Mouse (Mus musculus): ENCODE data around the gene Gm10985. TPM values are rescaled to one million over a fixed set of nuclear protein-coding genes. Genes with fewer than 3 reads are reported as not detected.
A peak's percentile ranks its signal among the peaks of the same experiment; 100 is the strongest.

Gm10985 gene
- not detected in 2 replicates for polyA plus RNA-seq (2012; rRNA removed)

GRCm38 (mm10) chr3:53844786-53845185 lies at the start of gene Gm10985:
Gene Gm10985, plus strand, starts transcription at chr3:53845086.
- no peak for DNase-seq (ENCODE audit: low read depth)

- no peak for DNase-seq (ENCODE audit: low read depth)
These were observed 48.0 kb upstream of the Gm10985 start for GRCm38 (mm10) chr3:53796933-53797332.

GRCm38 (mm10) chr3:53799671-53800070 lies 45.2 kb upstream of the Gm10985 start:
- DNase-seq (ENCODE audit: low read depth) = no peak

GRCm38 (mm10) chr3:53813421-53813977 lies 31.4 kb upstream of the Gm10985 start:
- DNase-seq (ENCODE audit: low read depth) = no peak

GRCm38 (mm10) chr3:53834238-53834637 lies 10.6 kb upstream of the Gm10985 start:
- no peak for DNase-seq (ENCODE audit: low read depth)

- no peak for DNase-seq (ENCODE audit: low read depth)
These were observed 1.5 kb downstream of the Gm10985 start for GRCm38 (mm10) chr3:53846206-53846928.

- no peak for DNase-seq (ENCODE audit: low read depth)
These were observed 2.8 kb downstream of the Gm10985 start for GRCm38 (mm10) chr3:53847726-53848125.

GRCm38 (mm10) chr3:53848262-53848661 lies 3.4 kb downstream of the Gm10985 start:
- DNase-seq (ENCODE audit: low read depth) = no peak

- no peak for DNase-seq (ENCODE audit: low read depth)
These were observed 9.4 kb downstream of the Gm10985 start for GRCm38 (mm10) chr3:53854261-53854660.

- no peak for DNase-seq (ENCODE audit: low read depth)
These were observed 9.9 kb downstream of the Gm10985 start for GRCm38 (mm10) chr3:53854831-53855230.

- peak; percentile 56 for DNase-seq (ENCODE audit: low read depth)
These were observed 18.7 kb downstream of the Gm10985 start, which contains the start of gene Ufm1 for GRCm38 (mm10) chr3:53863383-53864220. Gene Ufm1, minus strand, starts transcription at chr3:53863830.

- DNase-seq (ENCODE audit: low read depth) = peak; percentile 71
These were observed 23.3 kb downstream of the Gm10985 start for GRCm38 (mm10) chr3:53868212-53868611.

- DNase-seq (ENCODE audit: low read depth) = no peak
These were observed 24.4 kb downstream of the Gm10985 start for GRCm38 (mm10) chr3:53869263-53869662.

GRCm38 (mm10) chr3:53870482-53870881 lies 25.6 kb downstream of the Gm10985 start:
- no peak for DNase-seq (ENCODE audit: low read depth)

GRCm38 (mm10) chr3:53871596-53871995 lies 26.7 kb downstream of the Gm10985 start:
- DNase-seq (ENCODE audit: low read depth) = no peak

- no peak for DNase-seq (ENCODE audit: low read depth)
These were observed 46.0 kb downstream of the Gm10985 start for GRCm38 (mm10) chr3:53890619-53891540.

Other genes starting within 250 kb of the Gm10985 start
- 3.0 and 3.3 TPM in 2 replicates for gene Frem2, start 187.7 kb upstream of the Gm10985 start, polyA plus RNA-seq (2012; rRNA removed)
- gene Ufm1, start 18.7 kb downstream of the Gm10985 start, polyA plus RNA-seq (2012; rRNA removed) = 24.4 and 25.3 TPM in 2 replicates

Measured in gonadal fat pad, adult 2 months (tissue).